Mouse (Mus musculus): ENCODE results near the gene Ryr1. TPM values are rescaled to one million over a fixed set of nuclear protein-coding genes. Genes with fewer than 3 reads are reported as not detected.

Ryr1 gene
- total and polyA plus RNA-seq, 2 experiments from 2014 or later: 7.0 to 15.2 TPM

GRCm38 (mm10) chr7:29169231-29170065 lies 44.5 kb upstream of the Ryr1 start:
- peak; percentile 92 for DNase-seq (ENCODE audit: low spot score)
- Histone ChIP-seq H3K27me3 (ENCODE audit: insufficient read depth, low read length) (peaks cover 25% of the 10 kb centered on the region), H3K36me3 (ENCODE audit: insufficient read depth, low read length) (peaks cover 30% of the 10 kb centered on the region), H3K4me1 (ENCODE audit: insufficient read depth, low read length) (peaks cover 11% of the 10 kb centered on the region; the same call in 1 of the 2 replicates), H3K9me3 (ENCODE audit: low read length) (no peaks in the 10 kb centered on the region), H3K9ac (replicated peaks; ENCODE audit: low read length, poor library complexity, severe bottlenecking) (peak overlapping the region; percentile 86), H3K27ac (ENCODE audit: low read depth, low read length) (peak overlapping the region; percentile 89), H3K4me3 (ENCODE audit: low read depth, low read length) (peak overlapping the region; percentile 77), H3K4me2 (ENCODE audit: low read depth, low read length, poor library complexity, severe bottlenecking) (peak overlapping the region; percentile 71)
- 1% methylated on average over 35 of the region's 39 CpGs for WGBS
- peak; percentile 83 for ATAC-seq (ENCODE audit: low FRiP score)
- TF ChIP-seq CTCF (IDR thresholded peaks at IDR 0.05): no peak

DNA sequence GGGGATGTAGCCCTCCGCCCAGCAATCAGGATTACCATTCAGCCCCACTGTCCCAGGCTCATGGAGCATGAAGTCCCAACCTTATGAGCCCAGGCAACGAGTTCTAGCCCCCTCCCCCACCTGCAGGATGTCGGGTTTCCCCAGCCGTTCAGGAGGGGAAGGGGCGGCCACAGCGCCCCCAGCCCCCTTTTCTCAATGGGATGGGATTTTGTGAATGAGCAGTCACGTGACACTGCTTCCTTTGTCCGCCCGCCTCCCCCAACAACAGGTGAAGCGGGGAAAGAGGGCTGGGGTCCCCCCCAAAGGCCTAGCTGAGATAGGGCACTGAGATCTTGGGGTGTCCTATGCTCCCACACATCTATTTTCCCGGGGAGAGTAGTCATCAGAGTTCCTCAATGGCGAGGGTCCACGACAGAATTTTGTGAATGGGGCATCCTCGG lies 43.8 kb upstream of the Ryr1 start:
- H3K27ac ChIP-seq (ENCODE audit: low read depth, low read length): peak overlapping the region; percentile 89
- peaks cover 25% of the 10 kb centered on the region for H3K36me3 ChIP-seq (ENCODE audit: insufficient read depth, low read length)
- peak overlapping the region; percentile 86 for H3K9ac ChIP-seq (replicated peaks; ENCODE audit: low read length, poor library complexity, severe bottlenecking)
- ATAC-seq (ENCODE audit: low FRiP score) (peak; percentile 11), DNase-seq (ENCODE audit: low spot score) (peak; percentile 62)
- H3K4me1 ChIP-seq (ENCODE audit: insufficient read depth, low read length): peaks cover 11% of the 10 kb centered on the region; the same call in 1 of the 2 replicates
- peak; percentile 19 for TF ChIP-seq CTCF (IDR thresholded peaks at IDR 0.05)
- no peaks in the 10 kb centered on the region for H3K9me3 ChIP-seq (ENCODE audit: low read length)
- H3K27me3 ChIP-seq (ENCODE audit: insufficient read depth, low read length): peaks cover 23% of the 10 kb centered on the region
- peak overlapping the region; percentile 77 for H3K4me3 ChIP-seq (ENCODE audit: low read depth, low read length)
- peak overlapping the region; percentile 71 for H3K4me2 ChIP-seq (ENCODE audit: low read depth, low read length, poor library complexity, severe bottlenecking)
- 0% methylated on average over 14 of the region's 14 CpGs for WGBS

DNA sequence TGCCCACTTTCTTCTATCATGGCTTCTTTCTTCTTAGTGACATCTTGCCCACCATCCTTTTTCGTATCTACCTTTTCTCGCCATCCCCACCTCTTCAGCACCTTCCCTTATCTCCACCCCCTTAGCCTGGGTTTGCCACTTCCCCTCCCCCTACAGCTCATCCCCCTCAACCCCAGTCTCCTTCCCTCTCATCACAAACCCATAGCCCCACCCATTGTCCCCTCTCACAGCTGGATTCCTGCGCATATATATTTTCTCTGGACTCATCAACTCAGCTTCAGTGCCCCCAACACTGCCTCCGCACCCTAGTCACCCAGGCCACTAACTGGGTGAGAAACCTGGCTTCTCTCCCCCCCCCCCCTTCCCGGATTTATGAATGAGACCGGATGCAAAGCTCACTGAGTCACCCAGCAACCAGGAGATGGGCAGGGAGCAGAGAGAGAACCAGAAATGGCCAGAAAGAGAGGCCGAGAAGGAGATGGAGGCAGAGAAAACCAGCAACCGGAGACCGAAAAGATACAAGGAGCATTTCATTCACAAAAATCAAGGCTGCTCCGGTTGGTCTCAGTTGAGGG lies 43.2 kb upstream of the Ryr1 start:
- Histone ChIP-seq H3K4me3 (ENCODE audit: low read depth, low read length) (peak overlapping the region; percentile 77), H3K27ac (ENCODE audit: low read depth, low read length) (peak overlapping the region; percentile 89), H3K27me3 (ENCODE audit: insufficient read depth, low read length) (peaks cover 17% of the 10 kb centered on the region), H3K9ac (replicated peaks; ENCODE audit: low read length, poor library complexity, severe bottlenecking) (peak overlapping the region; percentile 86), H3K4me1 (ENCODE audit: insufficient read depth, low read length) (peaks cover 11% of the 10 kb centered on the region; the same call in 1 of the 2 replicates), H3K4me2 (ENCODE audit: low read depth, low read length, poor library complexity, severe bottlenecking) (peak overlapping the region; percentile 71), H3K36me3 (ENCODE audit: insufficient read depth, low read length) (peaks cover 19% of the 10 kb centered on the region), H3K9me3 (ENCODE audit: low read length) (no peaks in the 10 kb centered on the region)
- DNase-seq (ENCODE audit: low spot score) (no peak), ATAC-seq (ENCODE audit: low FRiP score) (no peak)
- 1% methylated on average over 10 of the region's 10 CpGs for WGBS
- no peak for TF ChIP-seq CTCF (IDR thresholded peaks at IDR 0.05)

- no peak for TF ChIP-seq CTCF (IDR thresholded peaks at IDR 0.05)
- H3K27me3 ChIP-seq (ENCODE audit: insufficient read depth, low read length): peaks cover 11% of the 10 kb centered on the region
- WGBS: 15% methylated on average over 19 of the region's 19 CpGs
- H3K27ac ChIP-seq (ENCODE audit: low read depth, low read length): peak overlapping the region; percentile 89; the same call in 1 of the 2 replicates
- H3K36me3 ChIP-seq (ENCODE audit: insufficient read depth, low read length): peaks cover 15% of the 10 kb centered on the region
- no peaks in the 10 kb centered on the region for H3K9me3 ChIP-seq (ENCODE audit: low read length)
- H3K4me2 ChIP-seq (ENCODE audit: low read depth, low read length, poor library complexity, severe bottlenecking): peak overlapping the region; percentile 71
- H3K9ac ChIP-seq (replicated peaks; ENCODE audit: low read length, poor library complexity, severe bottlenecking): peak overlapping the region; percentile 86; the same call in 1 of the 2 replicates
- no peak for ATAC-seq (ENCODE audit: low FRiP score)
- no peak for DNase-seq (ENCODE audit: low spot score)
- H3K4me1 ChIP-seq (ENCODE audit: insufficient read depth, low read length): peaks cover 11% of the 10 kb centered on the region; the same call in 1 of the 2 replicates
- H3K4me3 ChIP-seq (ENCODE audit: low read depth, low read length): peak overlapping the region; percentile 77
Observed at GRCm38 (mm10) chr7:29167656-29168055, 42.7 kb upstream of the Ryr1 start.

- DNase-seq (ENCODE audit: low spot score): no peak
- Histone ChIP-seq H3K27me3 (ENCODE audit: insufficient read depth, low read length) (0 out of 2 replicates have a peak, but pooled peaks cover 5% of the 10 kb centered on the region), H3K4me2 (ENCODE audit: low read depth, low read length, poor library complexity, severe bottlenecking) (no peak overlapping the region), H3K27ac (ENCODE audit: low read depth, low read length) (no peak overlapping the region), H3K9ac (replicated peaks; ENCODE audit: low read length, poor library complexity, severe bottlenecking) (no peak overlapping the region), H3K4me3 (ENCODE audit: low read depth, low read length) (no peak overlapping the region), H3K9me3 (ENCODE audit: low read length) (no peaks in the 10 kb centered on the region), H3K4me1 (ENCODE audit: insufficient read depth, low read length) (0 out of 2 replicates have a peak, but pooled peaks cover 4% of the 10 kb centered on the region), H3K36me3 (ENCODE audit: insufficient read depth, low read length) (peaks cover 31% of the 10 kb centered on the region)
- no peak for ATAC-seq (ENCODE audit: low FRiP score)
- TF ChIP-seq CTCF (IDR thresholded peaks at IDR 0.05): no peak
- 26% methylated on average over 9 of the region's 9 CpGs for WGBS
Observed at GRCm38 (mm10) chr7:29162750-29163525, 38.0 kb upstream of the Ryr1 start.
